Mouse (Mus musculus) heart, postnatal 0 days (tissue): ENCODE data around the gene Trim30c.
"Not testable (repeated sequence)": the region's sequence is repeated elsewhere in the genome, so short reads cannot be mapped to it uniquely, and the experiment has no call there.

Experiments
- CTCF ChIP-seq: IDR thresholded peaks from 2 replicates; pipeline ENCODE4 v1.5.1; 2016; ENCODE audit warnings: antibody characterized with exemption, control low read depth, low read depth
- EP300 ChIP-seq: IDR thresholded peaks from 2 replicates; pipeline ENCODE4 v1.6.1; 2016; ENCODE audit warnings: antibody characterized with exemption, low read depth

DNA sequence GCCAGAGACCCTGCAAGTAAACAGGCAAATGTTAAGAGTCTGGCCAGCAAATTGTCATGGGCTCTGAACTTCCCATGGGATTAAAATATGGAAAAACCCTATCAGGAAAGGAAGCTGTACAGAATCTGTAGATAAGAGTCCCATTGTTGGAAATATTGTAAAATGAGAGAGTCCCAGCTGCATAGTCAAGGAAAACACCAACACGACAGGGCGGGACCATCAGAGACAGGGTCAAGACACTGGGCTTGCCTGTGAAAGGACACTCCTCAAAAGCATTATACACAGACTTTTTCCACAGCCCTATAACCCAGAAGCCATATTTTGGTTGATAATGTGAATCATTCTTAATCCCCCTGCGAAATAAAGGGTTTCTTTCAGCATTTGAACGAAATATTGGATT, 59.9 kb downstream of the Trim30c start:
- not testable (repeated sequence) for TF ChIP-seq CTCF, EP300
